Mouse (Mus musculus): ENCODE measurements at regions not wholly inside any gene's neighbourhood (a gene's known extent, or its start where the extent isn't known, plus 50 kb on each side); places are given as distances from the start of the nearest gene placed in this dataset.
A peak's percentile ranks its signal among the peaks of the same experiment; 100 is the strongest.

DNA sequence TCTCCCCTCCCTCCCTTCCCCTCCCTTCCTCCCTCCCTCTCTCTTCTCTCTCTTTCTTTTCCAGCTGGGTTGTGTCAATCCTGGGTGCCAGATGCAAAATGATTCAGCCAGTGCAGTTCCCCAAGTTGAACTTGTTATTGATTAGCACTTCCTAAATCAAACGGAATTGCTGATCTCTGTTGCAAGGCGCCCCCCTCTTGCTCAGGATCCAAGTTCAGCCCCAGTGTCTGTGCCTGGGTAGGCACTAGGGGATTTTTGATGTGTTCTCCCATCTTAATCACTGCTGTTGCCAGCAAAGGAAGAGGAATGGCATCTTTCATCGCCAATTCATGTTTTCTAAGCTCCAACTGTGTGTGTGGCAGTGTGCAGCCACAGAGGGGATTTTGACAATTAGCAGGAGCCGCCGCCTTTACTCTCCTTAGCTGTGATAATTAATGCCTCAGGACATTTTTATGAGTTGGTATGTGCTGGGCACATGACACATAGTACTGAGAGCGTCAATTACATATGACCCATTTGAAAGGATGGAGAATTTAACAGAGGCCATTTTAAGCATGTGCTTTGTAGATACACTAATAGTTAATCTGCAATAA lies 125.9 kb upstream of the Veph1 start:
- DNase-seq, result no peak

DNA sequence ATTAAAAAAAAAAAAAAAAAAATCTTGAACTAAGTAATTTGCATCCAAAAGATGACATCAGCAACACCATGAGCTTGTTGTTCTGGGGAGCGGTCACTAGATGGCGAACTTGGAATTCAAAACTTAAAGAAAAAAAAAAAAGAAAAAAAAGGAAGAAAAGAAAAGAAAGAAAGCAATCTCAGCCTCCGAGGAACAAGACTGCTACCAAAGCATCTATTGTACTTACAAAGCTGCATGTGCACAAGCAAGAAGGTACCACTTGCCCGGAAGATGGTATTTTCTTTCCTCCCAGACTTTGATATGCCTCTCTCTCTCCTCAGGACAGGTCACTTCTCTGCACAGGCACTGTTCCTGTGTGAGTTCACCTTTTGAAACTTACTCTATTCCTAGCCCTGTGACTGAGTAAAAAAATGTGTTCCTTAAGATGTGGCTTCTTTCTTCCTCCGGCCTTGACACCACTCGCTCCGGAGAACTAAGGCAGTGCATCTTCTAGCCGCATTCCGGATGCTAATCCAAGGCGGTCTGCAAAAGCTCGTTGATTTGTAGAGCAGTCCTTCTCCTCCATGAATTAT lies 114.2 kb upstream of the Veph1 start:
- DNase-seq, result peak; percentile 22

GRCm38 (mm10) chr3:66408791-66409190 lies 112.2 kb upstream of the Veph1 start:
- DNase-seq, result no peak

GRCm38 (mm10) chr3:66405645-66406044 lies 109.0 kb upstream of the Veph1 start:
- peak; percentile 14 for DNase-seq

DNA sequence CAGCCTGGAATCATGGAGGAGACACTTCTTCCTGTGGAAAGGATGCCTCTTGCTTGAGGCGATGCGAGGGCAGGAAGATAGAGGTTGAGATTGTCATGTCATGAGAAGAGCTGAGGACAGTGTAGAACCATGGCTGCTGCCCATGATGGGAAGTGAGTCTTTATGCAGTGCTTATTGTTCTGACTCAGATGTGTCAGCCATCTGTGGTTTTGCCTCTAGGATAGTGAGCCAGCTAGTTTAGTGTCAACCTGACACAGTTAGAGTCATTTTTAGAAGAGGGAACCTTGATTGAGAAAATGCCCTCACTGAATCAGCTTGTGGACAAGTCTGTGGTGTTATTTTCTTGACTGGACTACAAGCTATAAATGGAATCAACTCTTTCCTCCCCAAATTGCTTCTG lies 107.1 kb upstream of the Veph1 start:
- no peak for DNase-seq

GRCm38 (mm10) chr3:66400791-66401568 lies 104.3 kb upstream of the Veph1 start:
- no peak for DNase-seq

DNA sequence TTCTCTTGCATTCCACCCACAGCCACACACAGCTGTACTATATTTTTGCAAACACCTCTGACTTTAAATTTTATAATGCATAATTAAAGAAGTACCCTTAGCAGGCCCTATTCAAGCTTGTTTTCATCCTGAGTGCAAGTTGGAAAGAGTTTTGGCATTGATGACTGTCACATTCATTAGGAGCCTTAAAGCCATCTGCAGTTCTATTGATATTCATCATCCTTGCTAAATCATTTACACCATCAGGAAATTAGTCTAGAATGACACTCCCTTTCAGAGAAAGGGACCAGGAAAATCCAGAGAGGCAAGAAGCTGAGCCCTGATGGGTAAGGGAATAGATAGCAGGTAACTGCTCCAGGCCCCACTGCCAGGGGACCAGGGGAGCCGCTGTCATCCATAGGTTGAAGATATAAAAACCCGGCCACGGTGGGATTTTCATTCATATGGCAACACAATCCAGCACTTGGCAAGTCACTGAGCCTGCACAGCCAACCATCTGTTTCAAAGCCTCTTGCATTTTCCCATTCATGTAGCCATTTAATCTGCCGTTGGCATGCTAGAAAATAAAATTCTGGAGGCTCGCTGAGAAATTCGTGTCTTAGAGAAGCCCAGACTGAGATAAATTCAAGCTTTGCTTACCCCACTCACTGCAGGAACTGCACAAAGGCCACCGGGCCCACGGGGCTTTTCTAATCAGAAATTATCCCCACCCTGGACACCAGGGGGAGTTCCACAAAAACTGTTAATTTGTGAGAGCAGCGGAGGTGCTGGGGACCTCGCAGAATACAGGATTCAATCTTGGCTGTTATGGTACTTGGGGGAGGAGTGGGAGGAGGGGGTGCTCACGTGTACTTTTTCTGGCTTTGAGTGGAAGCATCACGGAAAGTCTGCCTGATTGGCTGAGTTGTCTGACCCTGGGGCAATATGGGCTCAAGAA lies 101.8 kb upstream of the Veph1 start:
- no peak for DNase-seq

GRCm38 (mm10) chr3:66375088-66375910 lies 78.7 kb upstream of the Veph1 start:
- no peak for DNase-seq

- DNase-seq, result no peak
Measured at GRCm38 (mm10) chr3:66374603-66375002, 78.0 kb upstream of the Veph1 start.

GRCm38 (mm10) chr3:66373807-66374575 lies 77.4 kb upstream of the Veph1 start:
- DNase-seq, result no peak
